Mouse (Mus musculus): ENCODE results near the gene Cep63. TPM values are rescaled to one million over a fixed set of nuclear protein-coding genes. Genes with fewer than 3 reads are reported as not detected.

Gene Cep63
- polyA plus RNA-seq, 1 experiment = 80.1 TPM

GRCm38 (mm10) chr9:102626839-102627225 is 498 bp upstream of the Cep63 start:
- under 1% methylated on average over 9 of the region's 9 CpGs for whole genome bisulfite sequencing
- peak overlapping the region; percentile 95; the same call in 1 of the 2 replicates for H3K27ac ChIP-seq (ENCODE audit: control insufficient read depth, insufficient read depth, low read depth, low read length, poor library complexity)
- TF ChIP-seq POLR2A (IDR thresholded peaks at IDR 0.05; ENCODE audit: borderline replicate concordance, control insufficient read depth, low read depth, low read length) = no peak
- no peak for TF ChIP-seq CTCF (IDR thresholded peaks at IDR 0.05; ENCODE audit: control insufficient read depth, insufficient read depth, low read length)
- H3K4me3 ChIP-seq (replicated peaks; ENCODE audit: control insufficient read depth, low read depth, low read length) = peak overlapping the region; percentile 83
- peaks cover 2% of the 10 kb centered on the region; the same call in 1 of the 2 replicates for H3K4me1 ChIP-seq (ENCODE audit: control insufficient read depth, insufficient read depth, low read length)

GRCm38 (mm10) chr9:102625401-102625982 is 842 bp downstream of the Cep63 start:
- H3K4me1 ChIP-seq (ENCODE audit: control insufficient read depth, insufficient read depth, low read length) = peaks cover 2% of the 10 kb centered on the region; the same call in 1 of the 2 replicates
- 2% methylated on average over 26 of the region's 27 CpGs for WGBS

GRCm38 (mm10) chr9:102623581-102623980 is 2.8 kb downstream of the Cep63 start:
- WGBS = 67% methylated on average over 7 of the region's 7 CpGs
- peaks cover 2% of the 10 kb centered on the region; the same call in 1 of the 2 replicates for H3K4me1 ChIP-seq (ENCODE audit: control insufficient read depth, insufficient read depth, low read length)
- H3K27ac ChIP-seq (ENCODE audit: control insufficient read depth, insufficient read depth, low read depth, low read length, poor library complexity) = no peak overlapping the region
- TF ChIP-seq CTCF (IDR thresholded peaks at IDR 0.05; ENCODE audit: control insufficient read depth, insufficient read depth, low read length) (no peak), POLR2A (IDR thresholded peaks at IDR 0.05; ENCODE audit: borderline replicate concordance, control insufficient read depth, low read depth, low read length) (no peak)
- no peak overlapping the region for H3K4me3 ChIP-seq (replicated peaks; ENCODE audit: control insufficient read depth, low read depth, low read length)

More at GRCm38 (mm10) chr9:102625401-102625982, 842 bp downstream of the Cep63 start:
- TF ChIP-seq CTCF (IDR thresholded peaks at IDR 0.05; ENCODE audit: control insufficient read depth, insufficient read depth, low read length) = no peak
- TF ChIP-seq POLR2A (IDR thresholded peaks at IDR 0.05; ENCODE audit: borderline replicate concordance, control insufficient read depth, low read depth, low read length) = no peak
- Histone ChIP-seq H3K4me3 (replicated peaks; ENCODE audit: control insufficient read depth, low read depth, low read length) (peak overlapping the region; percentile 83), H3K27ac (ENCODE audit: control insufficient read depth, insufficient read depth, low read depth, low read length, poor library complexity) (peak overlapping the region; percentile 95)

- 72% methylated on average over 6 of the region's 6 CpGs for WGBS
- TF ChIP-seq CTCF (IDR thresholded peaks at IDR 0.05; ENCODE audit: control insufficient read depth, insufficient read depth, low read length) (no peak), POLR2A (IDR thresholded peaks at IDR 0.05; ENCODE audit: borderline replicate concordance, control insufficient read depth, low read depth, low read length) (no peak)
- Histone ChIP-seq H3K27ac (ENCODE audit: control insufficient read depth, insufficient read depth, low read depth, low read length, poor library complexity) (no peak overlapping the region), H3K4me3 (replicated peaks; ENCODE audit: control insufficient read depth, low read depth, low read length) (no peak overlapping the region), H3K4me1 (ENCODE audit: control insufficient read depth, insufficient read depth, low read length) (peaks cover 2% of the 10 kb centered on the region; the same call in 1 of the 2 replicates)
Observed at GRCm38 (mm10) chr9:102622876-102623275, 3.5 kb downstream of the Cep63 start.

GRCm38 (mm10) chr9:102622192-102622857 is 4.0 kb downstream of the Cep63 start:
- no peak overlapping the region for H3K4me3 ChIP-seq (replicated peaks; ENCODE audit: control insufficient read depth, low read depth, low read length)
- no peak for TF ChIP-seq POLR2A (IDR thresholded peaks at IDR 0.05; ENCODE audit: borderline replicate concordance, control insufficient read depth, low read depth, low read length)
- peak; percentile 30; the same call in 1 of the 2 replicates for TF ChIP-seq CTCF (IDR thresholded peaks at IDR 0.05; ENCODE audit: control insufficient read depth, insufficient read depth, low read length)
- WGBS = 33% methylated on average over 5 of the region's 5 CpGs
- peaks cover 2% of the 10 kb centered on the region; the same call in 1 of the 2 replicates for H3K4me1 ChIP-seq (ENCODE audit: control insufficient read depth, insufficient read depth, low read length)
- no peak overlapping the region for H3K27ac ChIP-seq (ENCODE audit: control insufficient read depth, insufficient read depth, low read depth, low read length, poor library complexity)

- H3K4me1 ChIP-seq (ENCODE audit: control insufficient read depth, insufficient read depth, low read length) = no peaks in the 10 kb centered on the region; the same call in 1 of the 2 replicates
- H3K4me3 ChIP-seq (replicated peaks; ENCODE audit: control insufficient read depth, low read depth, low read length) = no peak overlapping the region
- WGBS = 59% methylated on average over 5 of the region's 5 CpGs
- H3K27ac ChIP-seq (ENCODE audit: control insufficient read depth, insufficient read depth, low read depth, low read length, poor library complexity) = no peak overlapping the region
- TF ChIP-seq CTCF (IDR thresholded peaks at IDR 0.05; ENCODE audit: control insufficient read depth, insufficient read depth, low read length) = no peak
- TF ChIP-seq POLR2A (IDR thresholded peaks at IDR 0.05; ENCODE audit: borderline replicate concordance, control insufficient read depth, low read depth, low read length) = no peak
Observed at GRCm38 (mm10) chr9:102621385-102621784, 4.9 kb downstream of the Cep63 start.

- TF ChIP-seq CTCF (IDR thresholded peaks at IDR 0.05; ENCODE audit: control insufficient read depth, insufficient read depth, low read length) (no peak), POLR2A (IDR thresholded peaks at IDR 0.05; ENCODE audit: borderline replicate concordance, control insufficient read depth, low read depth, low read length) (no peak)
- H3K4me3 ChIP-seq (replicated peaks; ENCODE audit: control insufficient read depth, low read depth, low read length) = no peak overlapping the region
- H3K4me1 ChIP-seq (ENCODE audit: control insufficient read depth, insufficient read depth, low read length) = no peaks in the 10 kb centered on the region
- no peak overlapping the region for H3K27ac ChIP-seq (ENCODE audit: control insufficient read depth, insufficient read depth, low read depth, low read length, poor library complexity)
- 66% methylated on average over 9 of the region's 9 CpGs for WGBS
Observed at GRCm38 (mm10) chr9:102616267-102616666, 10.1 kb downstream of the Cep63 start.

GRCm38 (mm10) chr9:102615071-102615470 is 11.3 kb downstream of the Cep63 start:
- TF ChIP-seq POLR2A (IDR thresholded peaks at IDR 0.05; ENCODE audit: borderline replicate concordance, control insufficient read depth, low read depth, low read length) (no peak), CTCF (IDR thresholded peaks at IDR 0.05; ENCODE audit: control insufficient read depth, insufficient read depth, low read length) (no peak)
- H3K4me1 ChIP-seq (ENCODE audit: control insufficient read depth, insufficient read depth, low read length) = no peaks in the 10 kb centered on the region
- WGBS = 41% methylated on average over 3 of the region's 3 CpGs
- no peak overlapping the region for H3K4me3 ChIP-seq (replicated peaks; ENCODE audit: control insufficient read depth, low read depth, low read length)
- H3K27ac ChIP-seq (ENCODE audit: control insufficient read depth, insufficient read depth, low read depth, low read length, poor library complexity) = no peak overlapping the region
